Mouse (Mus musculus): ENCODE measurements around the gene Rhoh.

Gene Rhoh

DNA sequence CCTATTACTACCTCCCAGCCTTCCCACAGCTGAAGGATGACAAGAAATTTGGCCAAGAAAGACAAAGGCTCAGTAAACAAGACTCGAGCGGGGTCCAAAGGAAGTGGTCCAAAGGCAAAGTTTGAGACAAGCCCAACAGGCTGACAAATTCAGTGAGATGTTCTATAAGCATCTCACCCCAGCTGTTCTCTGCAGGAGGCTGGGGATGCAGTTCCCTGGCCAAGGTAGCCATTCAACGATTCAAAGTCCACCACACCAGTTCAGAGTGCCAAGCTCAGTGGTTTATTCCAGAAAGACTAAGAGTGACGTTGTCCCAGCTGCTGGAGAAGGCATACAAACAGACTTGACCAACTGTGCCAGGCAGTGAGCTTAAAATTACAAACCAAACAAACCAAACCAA is 69.2 kb downstream of the Rhoh start:
- no peak for DNase-seq (ENCODE audit: low spot score)

- DNase-seq (ENCODE audit: low spot score), result no peak
Measured at GRCm38 (mm10) chr5:65933258-65933657, 72.2 kb downstream of the Rhoh start.

GRCm38 (mm10) chr5:65933764-65934163 is 72.8 kb downstream of the Rhoh start:
- DNase-seq (ENCODE audit: low spot score), result no peak

GRCm38 (mm10) chr5:65934783-65935182 is 73.8 kb downstream of the Rhoh start, which contains the start of gene Chrna9:
TSS of gene Chrna9 (plus strand) at chr5:65934921.
- no peak for DNase-seq (ENCODE audit: low spot score)

DNA sequence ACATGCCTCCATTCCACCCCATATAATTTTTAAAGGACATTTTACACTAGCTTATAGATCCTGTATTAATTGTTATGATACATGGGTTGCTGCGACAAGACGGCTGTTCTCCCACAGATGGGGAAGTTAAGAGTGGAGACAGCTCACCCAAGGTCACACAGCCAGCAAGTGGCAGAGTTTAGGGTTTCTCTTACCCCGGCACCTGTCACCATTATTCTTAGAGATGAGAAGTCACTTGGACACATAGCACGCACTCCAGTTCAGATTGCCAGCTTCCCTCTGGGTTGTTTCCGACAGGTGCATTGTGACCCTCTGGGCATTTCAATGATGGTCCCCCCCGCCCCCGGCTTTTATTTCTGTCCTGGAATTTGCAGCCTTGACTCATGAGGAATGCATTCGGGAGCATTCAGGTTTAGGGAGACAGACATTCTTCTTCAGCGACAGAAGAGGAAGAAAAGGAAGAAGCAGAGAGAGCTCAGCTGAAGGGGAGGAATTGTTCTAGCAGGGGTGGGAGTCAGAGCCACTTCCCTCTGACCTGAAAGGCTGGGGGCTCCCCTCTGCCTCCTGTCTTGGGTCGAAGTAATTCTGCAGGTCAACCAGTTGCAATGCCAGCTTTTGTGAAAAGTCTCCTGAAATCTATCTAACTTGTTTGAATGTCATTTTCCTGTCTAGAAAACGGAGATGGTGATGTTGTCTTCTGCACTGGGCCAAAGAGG is 76.2 kb downstream of the Rhoh start:
- DNase-seq (ENCODE audit: low spot score), result no peak

GRCm38 (mm10) chr5:65937998-65938715 is 77.1 kb downstream of the Rhoh start:
- peak; percentile 92 for DNase-seq (ENCODE audit: low spot score)

- DNase-seq (ENCODE audit: low spot score), result no peak
Measured at GRCm38 (mm10) chr5:65941145-65941544, 80.1 kb downstream of the Rhoh start.
